8 mouse cellular contexts compared by ENCODE assay signal in genomic region chr2:124609014-124609413, GRCm38 (mm10).
DNase-seq lines count a peak whose midpoint lies in the region; ATAC-seq and TF ChIP-seq lines count a peak whose summit lies in the region.

No protein-coding gene starts in this region.

- no peaks in the 10 kb centered on the region for H3K27me3 ChIP-seq in heart, embryonic 15.5 days
- H3K27me3 ChIP-seq in hindbrain, embryonic 14.5 days (ENCODE audit: control insufficient read depth, insufficient read depth, low read length): 0 out of 2 replicates have a peak, but pooled peaks cover 3% of the 10 kb centered on the region
- H3K27me3 ChIP-seq in midbrain, embryonic 12.5 days: peaks cover 35% of the 10 kb centered on the region

- intact Hi-C loops in heart, postnatal 14 days (cut with DNase I): loop anchor here (2.0 to 10.0 kb wide), 5 partner anchors 54 to 576 kb away; no protein-coding TSS in a partner anchor

- no peaks in the 10 kb centered on the region for H3K36me3 ChIP-seq in heart, embryonic 15.5 days
- H3K36me3 ChIP-seq in hindbrain, embryonic 14.5 days (replicated peaks; ENCODE audit: control insufficient read depth, insufficient read depth): no peaks in the 10 kb centered on the region
- no peaks in the 10 kb centered on the region for H3K36me3 ChIP-seq in midbrain, embryonic 12.5 days

- H3K4me2 ChIP-seq in heart, embryonic 15.5 days: peak overlapping the region; percentile 69
- peak overlapping the region; percentile 91 for H3K4me2 ChIP-seq in hindbrain, embryonic 14.5 days (replicated peaks)
- peak overlapping the region; percentile 98 for H3K4me2 ChIP-seq in midbrain, embryonic 12.5 days (replicated peaks)

- no peak for DNase-seq in heart, postnatal 14 days
- no peak for DNase-seq in hindbrain, embryonic 14.5 days (ENCODE audit: low spot score)
- DNase-seq in adrenal gland, postnatal 36 days: no peak
- no peak for DNase-seq in gastrocnemius, postnatal 10 days
- no peak for DNase-seq in layer of hippocampus, postnatal 36 days

- 25% methylated on average over 5 of the region's 5 CpGs for WGBS in heart, embryonic 15.5 days
- whole genome bisulfite sequencing in hindbrain, embryonic 14.5 days: 21% methylated on average over 5 of the region's 5 CpGs
- WGBS in midbrain, embryonic 12.5 days: 27% methylated on average over 5 of the region's 5 CpGs

- no peak for ATAC-seq in heart, embryonic 15.5 days (replicated peaks; ENCODE audit: insufficient number of reproducible peaks, insufficient read depth, low FRiP score, low read depth)
- no peak for ATAC-seq in hindbrain, embryonic 14.5 days (ENCODE audit: low FRiP score)
- ATAC-seq in midbrain, embryonic 12.5 days (ENCODE audit: low FRiP score, low read depth): no peak

- TF ChIP-seq POLR2A in cortical plate, adult 2 months (IDR thresholded peaks at IDR 0.05; ENCODE audit: extremely low read depth, insufficient read depth, low read length): no peak

- no peaks in the 10 kb centered on the region for H3K9me3 ChIP-seq in heart, embryonic 15.5 days (replicated peaks)
- no peaks in the 10 kb centered on the region for H3K9me3 ChIP-seq in hindbrain, embryonic 14.5 days (ENCODE audit: control insufficient read depth, low read length)
- H3K9me3 ChIP-seq in midbrain, embryonic 12.5 days: no peaks in the 10 kb centered on the region

- H3K9ac ChIP-seq in heart, embryonic 15.5 days: peak overlapping the region; percentile 95
- peak overlapping the region; percentile 89; the same call in 1 of the 2 replicates for H3K9ac ChIP-seq in hindbrain, embryonic 14.5 days
- H3K9ac ChIP-seq in midbrain, embryonic 12.5 days (replicated peaks): no peak overlapping the region

- peaks cover 40% of the 10 kb centered on the region for H3K4me1 ChIP-seq in heart, embryonic 15.5 days (replicated peaks)
- no peaks in the 10 kb centered on the region for H3K4me1 ChIP-seq in cortical plate, adult 2 months (ENCODE audit: control insufficient read depth, insufficient read depth, low read length)
- peaks cover 23% of the 10 kb centered on the region; the same call in 1 of the 2 replicates for H3K4me1 ChIP-seq in hindbrain, embryonic 14.5 days (replicated peaks; ENCODE audit: control insufficient read depth, insufficient read depth, low read length)
- H3K4me1 ChIP-seq in midbrain, embryonic 12.5 days: peaks cover 16% of the 10 kb centered on the region

- peak overlapping the region; percentile 92 for H3K4me3 ChIP-seq in heart, embryonic 15.5 days
- H3K4me3 ChIP-seq in cortical plate, adult 2 months (ENCODE audit: insufficient read depth, low read length): peak overlapping the region; percentile 62; the same call in 1 of the 2 replicates
- H3K4me3 ChIP-seq in hindbrain, embryonic 14.5 days (replicated peaks; ENCODE audit: low read length): peak overlapping the region; percentile 82
- peak overlapping the region; percentile 74; the same call in 1 of the 2 replicates for H3K4me3 ChIP-seq in midbrain, embryonic 12.5 days

- TF ChIP-seq CTCF in cortical plate, adult 2 months (IDR thresholded peaks at IDR 0.05; ENCODE audit: extremely low read depth, insufficient read depth, low read length): no peak

- H3K27ac ChIP-seq in heart, embryonic 15.5 days: peak overlapping the region; percentile 98
- H3K27ac ChIP-seq in cortical plate, adult 2 months (ENCODE audit: insufficient read depth, low read length): no peak overlapping the region
- peak overlapping the region; percentile 95; the same call in 1 of the 2 replicates for H3K27ac ChIP-seq in hindbrain, embryonic 14.5 days
- H3K27ac ChIP-seq in midbrain, embryonic 12.5 days (replicated peaks): no peak overlapping the region

Comparison
In these comparisons a context has a peak if more than half of its experiments do, and no peak if none do; other contexts are left out.
1. H3K27ac ChIP-seq: peak in heart, embryonic 15.5 days (single experiment) and hindbrain, embryonic 14.5 days (single experiment); none in cortical plate, adult 2 months (single experiment) and midbrain, embryonic 12.5 days (single experiment).
2. Peak in every context shown above with its lines, with median percentiles within 50 percentile points of each other: H3K4me2 ChIP-seq and H3K4me3 ChIP-seq.